Mouse (Mus musculus) liver, embryonic 16.5 days (tissue): Measurements from ENCODE around the gene Pomgnt2. TPM values are rescaled to one million over a fixed set of nuclear protein-coding genes. Genes with fewer than 3 reads are reported as not detected.

Experiments used
- ATAC-seq: fragments of 200-750 bp; cut with Nextera tagmentation; 2 replicates; pipeline ENCODE4 v1.8.0; 2017; ENCODE audit warnings: low read depth, mild to moderate bottlenecking, moderate number of reproducible peaks, moderate library complexity
- H3K27ac ChIP-seq: fragments of 300-500 bp; sonication (generic); 2 replicates; pipeline ENCODE4 v1.5.1; 2014; ENCODE audit warnings: mild to moderate bottlenecking, low read length
- H3K27me3 ChIP-seq: fragments of 300-500 bp; sonication (generic); 2 replicates; pipeline ENCODE4 v1.6.1; 2014; ENCODE audit warnings: low read depth, low read length, mixed read lengths; ENCODE audit not compliant: control insufficient read depth, insufficient read depth
- H3K36me3 ChIP-seq: fragments of 300-500 bp; sonication (generic); 2 replicates; pipeline ENCODE4 v1.6.1; 2014; ENCODE audit warnings: mild to moderate bottlenecking; ENCODE audit not compliant: control insufficient read depth, insufficient read depth
- H3K4me1 ChIP-seq: fragments of 300-500 bp; sonication (generic); 2 replicates; pipeline ENCODE4 v1.6.1; 2014; ENCODE audit warnings: low read depth, low read length, mixed read lengths; ENCODE audit not compliant: control insufficient read depth
- H3K4me2 ChIP-seq: fragments of 300-500 bp; sonication (generic); 2 replicates; pipeline ENCODE4 v1.6.1; 2014; ENCODE audit warnings: low read depth, low read length, mixed read lengths
- H3K4me3 ChIP-seq: fragments of 300-500 bp; sonication (generic); 2 replicates; pipeline ENCODE4 v1.5.1; 2014; ENCODE audit warnings: low read depth, mild to moderate bottlenecking, low read length
- H3K9ac ChIP-seq: fragments of 300-500 bp; sonication (generic); 2 replicates; pipeline ENCODE4 v1.6.1; 2014; ENCODE audit warnings: low read depth, low read length
- H3K9me3 ChIP-seq: fragments of 300-500 bp; sonication (generic); replicated peaks from 2 replicates; pipeline ENCODE4 v1.6.1; 2016; ENCODE audit warnings: low read length; ENCODE audit not compliant: control insufficient read depth
- WGBS: fragments of 180-500 bp; shearing (Covaris S2); extraction: QIAGEN DNeasy Blood & Tissue Kit; methylation state at CpG from one replicate; pipeline ENCODE4 v1.1.7; 2014; ENCODE audit not compliant: insufficient replicate concordance; 5-methylcytosine and 5-hydroxymethylcytosine counted together
- polyA plus RNA-seq: library from polyadenylated mRNA; unstranded; fragments of >200 nt; fragmentation: Nextera tagmentation; extraction: Ambion mirVana; gene quantifications from 2 replicates; pipeline ENCODE4 v1.2.1, GENCODE M21; 2015

Gene Pomgnt2
- polyA plus RNA-seq, 1 experiment from 2014 or later, result 3.2 TPM

- Histone ChIP-seq H3K9ac (no peak overlapping the region), H3K36me3 (no peaks in the 10 kb centered on the region), H3K27me3 (no peaks in the 10 kb centered on the region), H3K9me3 (no peaks in the 10 kb centered on the region), H3K27ac (no peak overlapping the region), H3K4me2 (no peak overlapping the region), H3K4me1 (no peaks in the 10 kb centered on the region), H3K4me3 (no peak overlapping the region)
- ATAC-seq, result peak; percentile 12; the same call in 1 of the 2 replicates
- 49% methylated on average over 15 of the region's 15 CpGs for WGBS
Observed at GRCm38 (mm10) chr9:121983504-121983903, 13.4 kb downstream of the Pomgnt2 start.

DNA sequence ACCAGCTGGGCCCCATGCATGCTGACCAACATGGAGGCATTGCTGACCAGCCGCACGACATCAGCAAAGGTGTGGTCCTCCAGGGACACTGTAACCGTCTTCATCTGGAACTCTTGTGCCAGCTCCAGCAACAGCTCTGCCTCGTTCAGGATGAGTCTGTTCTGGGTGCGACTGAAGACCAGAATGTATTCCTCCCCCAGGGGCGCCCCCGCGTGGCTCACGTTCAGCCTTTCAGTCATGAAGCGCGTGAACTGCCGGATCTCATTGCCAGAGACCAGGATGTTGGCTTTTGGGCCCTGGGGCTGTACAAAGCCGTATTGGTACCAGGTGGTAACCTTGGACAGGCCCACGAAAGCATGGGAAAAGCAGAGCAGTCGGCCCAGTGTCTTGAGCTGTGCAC, 14.2 kb downstream of the Pomgnt2 start:
- Histone ChIP-seq H3K4me2 (no peak overlapping the region), H3K4me3 (no peak overlapping the region), H3K27ac (no peak overlapping the region), H3K36me3 (no peaks in the 10 kb centered on the region), H3K4me1 (no peaks in the 10 kb centered on the region), H3K9ac (no peak overlapping the region), H3K9me3 (no peaks in the 10 kb centered on the region), H3K27me3 (no peaks in the 10 kb centered on the region)
- 76% methylated on average over 15 of the region's 15 CpGs for WGBS
- ATAC-seq, result no peak

GRCm38 (mm10) chr9:121982214-121982613, 14.7 kb downstream of the Pomgnt2 start:
- Histone ChIP-seq H3K9ac (no peak overlapping the region), H3K27me3 (no peaks in the 10 kb centered on the region), H3K4me1 (no peaks in the 10 kb centered on the region), H3K4me3 (no peak overlapping the region), H3K27ac (no peak overlapping the region), H3K9me3 (no peaks in the 10 kb centered on the region), H3K4me2 (no peak overlapping the region), H3K36me3 (no peaks in the 10 kb centered on the region)
- WGBS, result 84% methylated on average over 22 of the region's 22 CpGs
- no peak for ATAC-seq

- no peaks in the 10 kb centered on the region for H3K27me3 ChIP-seq
- no peak overlapping the region for H3K4me2 ChIP-seq
- ATAC-seq, result no peak
- 52% methylated on average over 10 of the region's 10 CpGs for WGBS
- no peak overlapping the region for H3K9ac ChIP-seq
- H3K36me3 ChIP-seq, result no peaks in the 10 kb centered on the region
- H3K4me3 ChIP-seq, result no peak overlapping the region
- no peak overlapping the region for H3K27ac ChIP-seq
- no peaks in the 10 kb centered on the region for H3K9me3 ChIP-seq
- no peaks in the 10 kb centered on the region for H3K4me1 ChIP-seq
Observed at GRCm38 (mm10) chr9:121981466-121982105, 15.3 kb downstream of the Pomgnt2 start.

DNA sequence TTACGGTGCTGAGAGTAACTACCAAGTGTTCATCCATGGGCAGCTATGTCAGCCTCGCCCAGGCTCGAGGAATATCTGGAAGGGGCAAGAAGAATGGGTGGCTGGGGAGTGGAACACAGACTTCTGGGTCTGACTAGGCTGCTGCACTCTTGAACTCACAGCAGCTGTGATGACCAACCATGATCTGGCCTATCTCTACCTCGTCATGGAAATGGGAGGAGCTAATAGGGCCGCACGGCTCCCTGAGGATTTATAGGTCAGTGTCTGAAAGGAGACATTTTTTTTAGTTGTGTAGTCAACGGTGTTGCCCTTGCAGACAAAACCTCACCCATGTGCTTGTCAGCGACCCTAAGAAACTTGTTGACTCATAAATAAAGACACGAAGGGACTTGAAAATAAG, 15.9 kb downstream of the Pomgnt2 start:
- no peaks in the 10 kb centered on the region for H3K4me1 ChIP-seq
- no peaks in the 10 kb centered on the region for H3K27me3 ChIP-seq
- WGBS, result 64% methylated on average over 9 of the region's 9 CpGs
- no peak overlapping the region for H3K4me2 ChIP-seq
- no peak overlapping the region for H3K27ac ChIP-seq
- no peak for ATAC-seq
- H3K9me3 ChIP-seq, result no peaks in the 10 kb centered on the region
- H3K4me3 ChIP-seq, result no peak overlapping the region
- no peak overlapping the region for H3K9ac ChIP-seq
- no peaks in the 10 kb centered on the region for H3K36me3 ChIP-seq

GRCm38 (mm10) chr9:121975321-121975720, 21.6 kb downstream of the Pomgnt2 start:
- WGBS, result 55% methylated on average over 2 of the region's 2 CpGs

DNA sequence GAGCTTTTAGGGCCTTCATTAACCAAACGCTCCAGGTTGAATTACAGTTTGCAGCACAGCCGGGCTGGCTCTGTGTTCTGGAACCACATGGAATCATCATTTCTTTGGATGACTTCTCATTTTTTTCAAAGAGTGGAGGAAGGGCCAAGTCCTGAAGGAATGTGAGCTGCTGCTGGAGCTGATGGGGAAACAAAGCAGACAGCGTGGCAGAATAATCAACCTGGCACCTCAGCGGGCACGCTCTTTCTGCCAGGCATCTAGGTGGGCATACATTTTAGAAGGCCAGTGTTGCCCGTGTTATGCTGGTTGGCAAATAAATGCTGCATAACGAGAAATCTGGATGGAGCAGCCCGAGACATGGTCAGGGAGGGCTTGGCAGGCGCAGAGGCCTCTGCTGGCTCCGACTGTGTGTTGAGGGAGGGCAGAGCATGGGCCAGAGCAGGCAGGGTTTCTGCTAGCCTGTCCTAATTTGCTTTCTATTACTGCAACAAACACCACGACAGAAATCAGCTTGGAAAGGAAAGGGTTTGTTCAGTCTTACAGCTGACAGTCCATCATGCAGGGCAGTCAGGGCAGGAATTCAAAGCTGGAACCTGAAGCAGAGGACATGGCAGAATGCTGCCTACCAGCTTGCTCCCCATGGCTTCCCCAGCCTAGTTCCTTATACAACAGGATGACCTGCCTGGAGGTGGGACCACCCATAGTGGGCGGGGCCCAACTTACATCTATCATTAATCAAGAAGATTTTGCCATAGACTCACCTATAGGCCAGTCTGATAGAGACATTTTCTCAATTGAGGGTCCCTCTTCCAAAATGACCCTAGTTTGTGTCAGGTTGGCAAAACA, 22.5 kb downstream of the Pomgnt2 start:
- Histone ChIP-seq H3K27ac (no peak overlapping the region), H3K9ac (no peak overlapping the region), H3K36me3 (no peaks in the 10 kb centered on the region), H3K4me2 (no peak overlapping the region), H3K4me3 (no peak overlapping the region), H3K27me3 (no peaks in the 10 kb centered on the region), H3K4me1 (no peaks in the 10 kb centered on the region), H3K9me3 (no peaks in the 10 kb centered on the region)
- no peak for ATAC-seq
- WGBS, result 62% methylated on average over 12 of the region's 12 CpGs

More at GRCm38 (mm10) chr9:121975321-121975720, 21.6 kb downstream of the Pomgnt2 start:
- Histone ChIP-seq H3K36me3 (no peaks in the 10 kb centered on the region), H3K4me2 (no peak overlapping the region), H3K27me3 (no peaks in the 10 kb centered on the region), H3K9me3 (no peaks in the 10 kb centered on the region), H3K9ac (no peak overlapping the region), H3K4me3 (no peak overlapping the region), H3K27ac (no peak overlapping the region), H3K4me1 (no peaks in the 10 kb centered on the region)
- ATAC-seq, result no peak

GRCm38 (mm10) chr9:121973207-121973606, 23.7 kb downstream of the Pomgnt2 start:
- 27% methylated on average over 1 of the region's 1 CpGs for WGBS
- Histone ChIP-seq H3K27ac (no peak overlapping the region), H3K4me3 (no peak overlapping the region), H3K9me3 (no peaks in the 10 kb centered on the region), H3K4me2 (no peak overlapping the region), H3K36me3 (no peaks in the 10 kb centered on the region), H3K27me3 (no peaks in the 10 kb centered on the region), H3K4me1 (no peaks in the 10 kb centered on the region), H3K9ac (no peak overlapping the region)
- ATAC-seq, result no peak

- ATAC-seq, result no peak
- no peak overlapping the region for H3K27ac ChIP-seq
Observed at GRCm38 (mm10) chr9:121969841-121970381, 27.0 kb downstream of the Pomgnt2 start.

More at GRCm38 (mm10) chr9:121969841-121970381, 27.0 kb downstream of the Pomgnt2 start:
- Histone ChIP-seq H3K36me3 (no peaks in the 10 kb centered on the region), H3K4me2 (no peak overlapping the region), H3K4me1 (no peaks in the 10 kb centered on the region), H3K4me3 (no peak overlapping the region), H3K27me3 (no peaks in the 10 kb centered on the region), H3K9ac (no peak overlapping the region), H3K9me3 (no peaks in the 10 kb centered on the region)
- 41% methylated on average over 5 of the region's 5 CpGs for WGBS
